Mouse (Mus musculus) cerebral cortex, adult 2 months (tissue): ENCODE data around the gene Cabp4.

Experiments
- WGBS: fragments of 180-500 bp; shearing (Covaris S2); methylation state at CpG from one replicate; pipeline ENCODE4 v1.1.7; 2018; 5-methylcytosine and 5-hydroxymethylcytosine counted together

Gene Cabp4

GRCm38 (mm10) chr19:4164721-4165120 is 20.9 kb upstream of the Cabp4 start:
- 80% methylated on average over 2 of the region's 2 CpGs for WGBS

GRCm38 (mm10) chr19:4164100-4164499 is 20.3 kb upstream of the Cabp4 start:
- WGBS: 87% methylated on average over 3 of the region's 3 CpGs

- WGBS: 23% methylated on average over 4 of the region's 4 CpGs
Observed at GRCm38 (mm10) chr19:4163543-4163887, 19.7 kb upstream of the Cabp4 start.

- 7% methylated on average over 42 of the region's 42 CpGs for WGBS
Observed at GRCm38 (mm10) chr19:4162646-4163542, 19.1 kb upstream of the Cabp4 start, which contains the start of gene Rps6kb2. Gene Rps6kb2, minus strand, starts transcription at chr19:4163354.

- 94% methylated on average over 8 of the region's 8 CpGs for WGBS
Observed at GRCm38 (mm10) chr19:4159049-4159448, 15.2 kb upstream of the Cabp4 start.

- 74% methylated on average over 12 of the region's 12 CpGs for WGBS
Observed at GRCm38 (mm10) chr19:4156771-4157170, 12.9 kb upstream of the Cabp4 start.

- WGBS: 72% methylated on average over 20 of the region's 20 CpGs
Observed at GRCm38 (mm10) chr19:4156073-4156579, 12.3 kb upstream of the Cabp4 start.

GRCm38 (mm10) chr19:4155223-4156072 is 11.6 kb upstream of the Cabp4 start:
- 76% methylated on average over 6 of the region's 6 CpGs for WGBS

- WGBS: 58% methylated on average over 13 of the region's 13 CpGs
Observed at GRCm38 (mm10) chr19:4154437-4155222, 10.8 kb upstream of the Cabp4 start.

- 75% methylated on average over 11 of the region's 11 CpGs for WGBS
Observed at GRCm38 (mm10) chr19:4153232-4153654, 9.4 kb upstream of the Cabp4 start, which contains the start of gene Ptprcap. Gene Ptprcap, plus strand, starts transcription at chr19:4153604.

- WGBS: 78% methylated on average over 8 of the region's 8 CpGs
Observed at GRCm38 (mm10) chr19:4152445-4153231, 8.8 kb upstream of the Cabp4 start.

GRCm38 (mm10) chr19:4151898-4152297 is 8.1 kb upstream of the Cabp4 start:
- 91% methylated on average over 5 of the region's 5 CpGs for WGBS

GRCm38 (mm10) chr19:4151488-4151860 is 7.6 kb upstream of the Cabp4 start:
- WGBS: 74% methylated on average over 5 of the region's 5 CpGs

GRCm38 (mm10) chr19:4150567-4151487 is 7.0 kb upstream of the Cabp4 start:
- 83% methylated on average over 22 of the region's 22 CpGs for WGBS

GRCm38 (mm10) chr19:4149764-4150461 is 6.1 kb upstream of the Cabp4 start:
- WGBS: 92% methylated on average over 17 of the region's 17 CpGs

- 81% methylated on average over 11 of the region's 11 CpGs for WGBS
Observed at GRCm38 (mm10) chr19:4149283-4149682, 5.5 kb upstream of the Cabp4 start.

- WGBS: 1% methylated on average over 8 of the region's 8 CpGs
Observed at GRCm38 (mm10) chr19:4148819-4149218, 5.0 kb upstream of the Cabp4 start.

- under 1% methylated on average over 33 of the region's 33 CpGs for WGBS
Observed at GRCm38 (mm10) chr19:4148491-4148806, 4.6 kb upstream of the Cabp4 start, which contains the start of gene Coro1b. Gene Coro1b, plus strand, starts transcription at chr19:4148619.
